Mouse (Mus musculus): Measurements from ENCODE around the gene Trim62.

GRCm38 (mm10) chr4:128883801-128884710 is 676 bp downstream of the Trim62 start:
- no peak for TF ChIP-seq CTCF (IDR thresholded peaks at IDR 0.05; ENCODE audit: borderline replicate concordance, insufficient read depth, low read length)
- no peak for TF ChIP-seq POLR2A (IDR thresholded peaks at IDR 0.05; ENCODE audit: low read depth, low read length)
